Comparison of ENCODE assay signal across 19 mouse cellular contexts in the genomic region with DNA sequence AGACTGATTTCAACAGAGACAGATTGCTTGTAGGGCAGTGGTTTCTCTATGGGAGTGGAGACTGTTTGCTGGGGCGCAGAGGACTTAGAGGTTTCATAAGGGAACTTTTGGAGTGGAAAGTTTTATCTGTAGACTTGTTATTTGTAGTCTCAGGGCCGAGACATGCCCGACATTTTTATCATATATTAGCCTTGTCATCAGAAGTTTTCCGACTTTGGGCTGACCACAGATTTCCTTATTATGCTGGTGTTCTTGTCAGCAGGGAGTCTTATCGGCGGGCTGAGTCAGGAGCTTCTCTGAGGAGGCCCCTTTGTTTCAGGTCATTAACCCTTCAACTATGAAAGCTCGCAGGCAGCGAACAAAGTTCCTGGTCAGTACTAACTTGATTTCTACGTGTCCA. TPM values are rescaled to one million over a fixed set of nuclear protein-coding genes. Genes with fewer than 3 reads are reported as not detected.
DNase-seq lines count a peak whose midpoint lies in the region; ATAC-seq and TF ChIP-seq lines count a peak whose summit lies in the region.
"Had no signal": no experiment of that assay in that cellular context is flagged by ENCODE, and none has a peak within 500 bp of the region (broad histone marks: within the 10 kb centered on the region; RNA-seq: fewer than 3 reads in every experiment).

No protein-coding gene starts in this region.

- H3K36me3 ChIP-seq in kidney, embryonic 16.5 days (ENCODE audit: insufficient read depth, low read length) = no peaks in the 10 kb centered on the region
- no peaks in the 10 kb centered on the region for H3K36me3 ChIP-seq in liver, embryonic 13.5 days
- H3K36me3 ChIP-seq in stomach, embryonic 14.5 days (ENCODE audit: control insufficient read depth, insufficient read depth, low read length) = no peaks in the 10 kb centered on the region
- H3K36me3 ChIP-seq: forebrain, embryonic 12.5 days; G1E; heart, embryonic 12.5 days; liver, embryonic 15.5 days; midbrain, embryonic 10.5 days had no signal

- ATAC-seq in kidney, embryonic 16.5 days (ENCODE audit: low FRiP score, low TSS enrichment) = no peak
- peak; percentile 79 for ATAC-seq in common myeloid progenitor, adult 5-6 weeks (replicated peaks; ENCODE audit: low read depth, poor library complexity, severe bottlenecking)
- ATAC-seq in liver, embryonic 13.5 days (ENCODE audit: low read depth) = no peak
- ATAC-seq in stomach, embryonic 14.5 days (ENCODE audit: insufficient number of reproducible peaks, insufficient read depth, low FRiP score, low read depth) = no peak

- no peak overlapping the region for H3K4me2 ChIP-seq in kidney, embryonic 16.5 days (replicated peaks; ENCODE audit: low read depth, low read length)
- H3K4me2 ChIP-seq in liver, embryonic 13.5 days = 0 out of 2 replicates have a peak overlapping the region, but pooled peaks have one; percentile 10
- H3K4me2 ChIP-seq in stomach, embryonic 14.5 days (replicated peaks; ENCODE audit: low read depth, low read length) = no peak overlapping the region
- H3K4me2 ChIP-seq: forebrain, embryonic 12.5 days; heart, embryonic 12.5 days; liver, embryonic 15.5 days had no signal

- no peaks in the 10 kb centered on the region for H3K9me3 ChIP-seq in kidney, embryonic 16.5 days (ENCODE audit: low read length)
- H3K9me3 ChIP-seq in liver, embryonic 13.5 days (replicated peaks) = no peaks in the 10 kb centered on the region
- no peaks in the 10 kb centered on the region for H3K9me3 ChIP-seq in stomach, embryonic 14.5 days (ENCODE audit: control insufficient read depth, low read depth, low read length)
- H3K9me3 ChIP-seq: forebrain, embryonic 12.5 days; G1E; heart, embryonic 12.5 days; liver, embryonic 15.5 days; midbrain, embryonic 10.5 days had no signal

- no peak overlapping the region for H3K9ac ChIP-seq in kidney, embryonic 16.5 days (replicated peaks; ENCODE audit: low read length)
- H3K9ac ChIP-seq in liver, embryonic 13.5 days = no peak overlapping the region
- no peak overlapping the region for H3K9ac ChIP-seq in stomach, embryonic 14.5 days (replicated peaks; ENCODE audit: low read depth, low read length)
- H3K9ac ChIP-seq: forebrain, embryonic 12.5 days; heart, embryonic 12.5 days; liver, embryonic 15.5 days had no signal

- no peak overlapping the region for H3K4me3 ChIP-seq in kidney, embryonic 16.5 days (ENCODE audit: low read length)
- H3K4me3 ChIP-seq in liver, embryonic 13.5 days (replicated peaks) = no peak overlapping the region
- H3K4me3 ChIP-seq in stomach, embryonic 14.5 days (ENCODE audit: low read depth, low read length) = no peak overlapping the region
- H3K4me3 ChIP-seq in gastrocnemius, adult 2 months = no peak overlapping the region
- H3K4me3 ChIP-seq: forebrain, embryonic 12.5 days; heart, embryonic 12.5 days; liver, embryonic 15.5 days; midbrain, embryonic 10.5 days; myocyte had no signal

- intact Hi-C loops in gastrocnemius, adult 2 months (cut with DNase I) = no loop called here
- intact Hi-C loops in heart, postnatal 36 days (cut with DNase I) = no loop called here

- peaks cover 5% of the 10 kb centered on the region; the same call in 1 of the 2 replicates for H3K4me1 ChIP-seq in kidney, embryonic 16.5 days (ENCODE audit: insufficient read depth, low read length)
- peaks cover 21% of the 10 kb centered on the region for H3K4me1 ChIP-seq in liver, embryonic 13.5 days (replicated peaks)
- H3K4me1 ChIP-seq in stomach, embryonic 14.5 days (ENCODE audit: control insufficient read depth, insufficient read depth, low read length) = peaks cover 10% of the 10 kb centered on the region; the same call in 1 of the 2 replicates
- H3K4me1 ChIP-seq: forebrain, embryonic 12.5 days; midbrain, embryonic 10.5 days had no signal

- H3K27me3 ChIP-seq in kidney, embryonic 16.5 days (ENCODE audit: insufficient read depth, low read length) = no peaks in the 10 kb centered on the region
- no peaks in the 10 kb centered on the region for H3K27me3 ChIP-seq in liver, embryonic 13.5 days
- H3K27me3 ChIP-seq in stomach, embryonic 14.5 days (ENCODE audit: control insufficient read depth, insufficient read depth, low read length) = no peaks in the 10 kb centered on the region
- H3K27me3 ChIP-seq: forebrain, embryonic 12.5 days; heart, embryonic 12.5 days; liver, embryonic 15.5 days had no signal

- TF ChIP-seq CTCF in gastrocnemius, adult 2 months (IDR thresholded peaks at IDR 0.05) = no peak

- DNase-seq in kidney, postnatal 10 days = no peak
- no peak for DNase-seq in liver, embryonic 13.5 days
- DNase-seq in urinary bladder, postnatal 4 days (ENCODE audit: low spot score in 2 of 2) = no peak
- DNase-seq in gastrocnemius, adult 2 months = no peak
- DNase-seq in heart, postnatal 36 days = no peak
- DNase-seq: B cell, adult 2 months; cerebellum, adult 11-12 months; gastrocnemius, postnatal 10 days; kidney, adult 2 months; right cerebral cortex, postnatal 25 days had no signal

- H3K27ac ChIP-seq in kidney, embryonic 16.5 days (ENCODE audit: low read length) = peak overlapping the region; percentile 32
- H3K27ac ChIP-seq in liver, embryonic 13.5 days = no peak overlapping the region
- H3K27ac ChIP-seq in stomach, embryonic 14.5 days (ENCODE audit: low read length) = peak overlapping the region; percentile 87
- no peak overlapping the region for H3K27ac ChIP-seq in gastrocnemius, adult 2 months
- H3K27ac ChIP-seq: forebrain, embryonic 12.5 days; liver, embryonic 15.5 days; midbrain, embryonic 10.5 days had no signal

- 72% methylated on average over 9 of the region's 9 CpGs for WGBS in kidney, embryonic 16.5 days
- WGBS in liver, embryonic 13.5 days (ENCODE audit: insufficient replicate concordance) = 14% methylated on average over 9 of the region's 9 CpGs
- 85% methylated on average over 9 of the region's 9 CpGs for WGBS in stomach, embryonic 14.5 days

RNA-seq across cellular contexts. Expression of a gene that starts 35.8 kb away (rescaled TPM):
- polyA plus RNA-seq in kidney, embryonic 16.5 days (2015; fragmentation: Nextera tagmentation; extraction: Ambion mirVana) = 87.7 and 91.5 TPM in 2 replicates
- total RNA-seq in common myeloid progenitor, adult 5-6 weeks (2017) = 1,717 and 2,144 TPM in 2 replicates
- 56.3 and 58.7 TPM in 2 replicates for polyA plus RNA-seq in liver, embryonic 13.5 days (2015; fragmentation: Nextera tagmentation; extraction: Ambion mirVana)
- polyA plus RNA-seq in stomach, embryonic 14.5 days (2014; fragmentation: Nextera tagmentation; extraction: Ambion mirVana) = 148 and 159 TPM in 2 replicates
- not detected for total RNA-seq in gastrocnemius, adult 2 months (2021)
- 1 to 10 TPM in 1 of 2 experiments, under 1 TPM in 1; 0.79 to 1.1 TPM for total RNA-seq in heart, postnatal 36 days (2021)

Comparison
In these comparisons a context has a peak if more than half of its experiments do, and no peak if none do; other contexts are left out.
1. H3K27ac ChIP-seq: peak in kidney, embryonic 16.5 days (single experiment) and stomach, embryonic 14.5 days (single experiment); none in liver, embryonic 13.5 days (single experiment) and gastrocnemius, adult 2 months (single experiment).
2. RNA of a gene that starts 35.8 kb away (total RNA-seq): 1,717 to 2,144 TPM in common myeloid progenitor, adult 5-6 weeks; 0.79 to 1.1 TPM in heart, postnatal 36 days and not detected in gastrocnemius, adult 2 months; every median in the first group is over 100 times any median in the second.